Mouse (Mus musculus) hindbrain, embryonic 15.5 days (tissue): ENCODE data around the gene Slc9c1. TPM values are rescaled to one million over a fixed set of nuclear protein-coding genes. Genes with fewer than 3 reads are reported as not detected.

Experiments used
- ATAC-seq: fragments of 200-750 bp; cut with Nextera tagmentation; 2 replicates; pipeline ENCODE4 v1.8.0; 2017; ENCODE audit warnings: low read depth, moderate number of reproducible peaks, moderate TSS enrichment; ENCODE audit not compliant: low FRiP score
- H3K27ac ChIP-seq: fragments of 300-500 bp; sonication (generic); replicated peaks from 2 replicates; pipeline ENCODE4 v1.5.1; 2015; ENCODE audit warnings: mild to moderate bottlenecking, inconsistent platforms
- H3K27me3 ChIP-seq: fragments of 300-500 bp; sonication (generic); 2 replicates; pipeline ENCODE4 v1.6.1; 2015; ENCODE audit warnings: control low read depth, inconsistent platforms
- H3K36me3 ChIP-seq: fragments of 300-500 bp; sonication (generic); 2 replicates; pipeline ENCODE4 v1.6.1; 2015; ENCODE audit warnings: control low read depth, inconsistent platforms
- H3K4me1 ChIP-seq: fragments of 300-500 bp; sonication (generic); replicated peaks from 2 replicates; pipeline ENCODE4 v1.6.1; 2015; ENCODE audit warnings: control low read depth, inconsistent platforms
- H3K4me2 ChIP-seq: fragments of 300-500 bp; sonication (generic); 2 replicates; pipeline ENCODE4 v1.6.1; 2015; ENCODE audit warnings: moderate library complexity, mild to moderate bottlenecking, inconsistent platforms
- H3K4me3 ChIP-seq: fragments of 300-500 bp; sonication (generic); 2 replicates; pipeline ENCODE4 v1.5.1; 2015; ENCODE audit warnings: mild to moderate bottlenecking, inconsistent platforms
- H3K9ac ChIP-seq: fragments of 300-500 bp; sonication (generic); 2 replicates; pipeline ENCODE4 v1.6.1; 2015; ENCODE audit warnings: inconsistent platforms
- H3K9me3 ChIP-seq: fragments of 300-500 bp; sonication (generic); 2 replicates; pipeline ENCODE4 v1.6.1; 2016; ENCODE audit warnings: control low read depth, inconsistent platforms
- WGBS: fragments of 180-500 bp; shearing (Covaris S2); methylation state at CpG from one replicate; pipeline ENCODE4 v1.1.7; 2015; 5-methylcytosine and 5-hydroxymethylcytosine counted together
- polyA plus RNA-seq: library from polyadenylated mRNA; unstranded; fragments of >200 nt; fragmentation: Nextera tagmentation; extraction: Ambion mirVana; gene quantifications from 2 replicates; pipeline ENCODE4 v1.2.1, GENCODE M21; 2015

Gene Slc9c1
- polyA plus RNA-seq, 1 experiment from 2014 or later, result not detected

- WGBS, result 38% methylated on average over 2 of the region's 2 CpGs
- Histone ChIP-seq H3K4me2 (no peak overlapping the region), H3K4me3 (no peak overlapping the region), H3K36me3 (no peaks in the 10 kb centered on the region), H3K27me3 (no peaks in the 10 kb centered on the region), H3K4me1 (no peaks in the 10 kb centered on the region), H3K27ac (no peak overlapping the region), H3K9ac (no peak overlapping the region), H3K9me3 (no peaks in the 10 kb centered on the region)
- ATAC-seq, result no peak
These were observed 47.4 kb downstream of the Slc9c1 start for GRCm38 (mm10) chr16:45582512-45582911.

GRCm38 (mm10) chr16:45593656-45594055 lies 58.5 kb downstream of the Slc9c1 start:
- Histone ChIP-seq H3K27ac (no peak overlapping the region), H3K9me3 (no peaks in the 10 kb centered on the region), H3K4me3 (no peak overlapping the region), H3K27me3 (no peaks in the 10 kb centered on the region), H3K4me1 (no peaks in the 10 kb centered on the region), H3K4me2 (no peak overlapping the region), H3K36me3 (no peaks in the 10 kb centered on the region), H3K9ac (no peak overlapping the region)
- ATAC-seq, result 0 out of 2 replicates have a peak, but pooled peaks have one; percentile 42
- 50% methylated on average over 1 of the region's 1 CpGs for WGBS

- H3K9ac ChIP-seq, result no peak overlapping the region
- H3K27ac ChIP-seq, result no peak overlapping the region
- no peaks in the 10 kb centered on the region for H3K4me1 ChIP-seq
- no peaks in the 10 kb centered on the region for H3K27me3 ChIP-seq
- no peak for ATAC-seq
- no peaks in the 10 kb centered on the region for H3K36me3 ChIP-seq
- no peak overlapping the region for H3K4me3 ChIP-seq
- no peak overlapping the region for H3K4me2 ChIP-seq
- H3K9me3 ChIP-seq, result no peaks in the 10 kb centered on the region
These were observed 60.4 kb downstream of the Slc9c1 start for GRCm38 (mm10) chr16:45595494-45595893.

GRCm38 (mm10) chr16:45608481-45608954 lies 73.4 kb downstream of the Slc9c1 start:
- no peaks in the 10 kb centered on the region for H3K27me3 ChIP-seq
- no peak overlapping the region for H3K27ac ChIP-seq
- H3K4me3 ChIP-seq, result no peak overlapping the region
- 60% methylated on average over 4 of the region's 4 CpGs for WGBS
- H3K36me3 ChIP-seq, result no peaks in the 10 kb centered on the region
- H3K9ac ChIP-seq, result no peak overlapping the region
- 0 out of 2 replicates have a peak, but pooled peaks have one; percentile 27 for ATAC-seq
- no peak overlapping the region for H3K4me2 ChIP-seq
- no peaks in the 10 kb centered on the region for H3K9me3 ChIP-seq
- no peaks in the 10 kb centered on the region for H3K4me1 ChIP-seq

GRCm38 (mm10) chr16:45609300-45609699 lies 74.2 kb downstream of the Slc9c1 start:
- Histone ChIP-seq H3K4me3 (no peak overlapping the region), H3K27ac (no peak overlapping the region), H3K9me3 (no peaks in the 10 kb centered on the region), H3K4me2 (no peak overlapping the region), H3K4me1 (no peaks in the 10 kb centered on the region), H3K9ac (no peak overlapping the region), H3K27me3 (no peaks in the 10 kb centered on the region), H3K36me3 (no peaks in the 10 kb centered on the region)
- no peak for ATAC-seq
- WGBS, result 86% methylated on average over 3 of the region's 3 CpGs

- no peak for ATAC-seq
- Histone ChIP-seq H3K9ac (no peak within 1 kb of the TSS), H3K4me2 (no peak within 1 kb of the TSS), H3K4me1 (no peaks in the 10 kb centered on the region), H3K27ac (no peak within 1 kb of the TSS), H3K27me3 (no peaks in the 10 kb centered on the region), H3K9me3 (no peaks in the 10 kb centered on the region), H3K4me3 (no peak within 1 kb of the TSS), H3K36me3 (no peaks in the 10 kb centered on the region)
- 82% methylated on average over 4 of the region's 4 CpGs for WGBS
These were observed 75.2 kb downstream of the Slc9c1 start, which contains the start of gene Gcsam for GRCm38 (mm10) chr16:45610267-45610666. Gcsam (plus strand) TSS chr16:45610380.

- Histone ChIP-seq H3K36me3 (no peaks in the 10 kb centered on the region), H3K9me3 (no peaks in the 10 kb centered on the region), H3K27me3 (no peaks in the 10 kb centered on the region), H3K27ac (no peak overlapping the region), H3K4me1 (no peaks in the 10 kb centered on the region), H3K9ac (no peak overlapping the region), H3K4me3 (no peak overlapping the region), H3K4me2 (no peak overlapping the region)
- 58% methylated on average over 2 of the region's 2 CpGs for WGBS
- no peak for ATAC-seq
These were observed 78.1 kb downstream of the Slc9c1 start for GRCm38 (mm10) chr16:45613247-45613646.

- Histone ChIP-seq H3K9ac (no peak overlapping the region), H3K27me3 (no peaks in the 10 kb centered on the region), H3K4me2 (no peak overlapping the region), H3K4me1 (no peaks in the 10 kb centered on the region), H3K4me3 (no peak overlapping the region), H3K27ac (no peak overlapping the region), H3K36me3 (no peaks in the 10 kb centered on the region), H3K9me3 (no peaks in the 10 kb centered on the region)
- 88% methylated on average over 1 of the region's 1 CpGs for WGBS
- no peak for ATAC-seq
These were observed 80.8 kb downstream of the Slc9c1 start for GRCm38 (mm10) chr16:45615944-45616343.

- H3K4me2 ChIP-seq, result no peak overlapping the region
- WGBS, result 73% methylated on average over 8 of the region's 8 CpGs
- ATAC-seq, result no peak
- no peaks in the 10 kb centered on the region for H3K9me3 ChIP-seq
- no peak overlapping the region for H3K9ac ChIP-seq
- H3K27ac ChIP-seq, result no peak overlapping the region
- H3K36me3 ChIP-seq, result no peaks in the 10 kb centered on the region
- no peaks in the 10 kb centered on the region for H3K4me1 ChIP-seq
- no peak overlapping the region for H3K4me3 ChIP-seq
- no peaks in the 10 kb centered on the region for H3K27me3 ChIP-seq
These were observed 84.8 kb downstream of the Slc9c1 start for GRCm38 (mm10) chr16:45619751-45620375.

GRCm38 (mm10) chr16:45623230-45623629 lies 88.1 kb downstream of the Slc9c1 start:
- no peaks in the 10 kb centered on the region for H3K27me3 ChIP-seq
- no peak overlapping the region for H3K27ac ChIP-seq
- H3K9me3 ChIP-seq, result no peaks in the 10 kb centered on the region
- no peaks in the 10 kb centered on the region for H3K4me1 ChIP-seq
- no peak for ATAC-seq
- WGBS, result 91% methylated on average over 4 of the region's 4 CpGs
- H3K9ac ChIP-seq, result no peak overlapping the region
- no peaks in the 10 kb centered on the region for H3K36me3 ChIP-seq
- H3K4me2 ChIP-seq, result no peak overlapping the region
- no peak overlapping the region for H3K4me3 ChIP-seq

- no peak overlapping the region for H3K9ac ChIP-seq
- 93% methylated on average over 2 of the region's 2 CpGs for WGBS
- no peak overlapping the region for H3K27ac ChIP-seq
- no peaks in the 10 kb centered on the region for H3K9me3 ChIP-seq
- no peaks in the 10 kb centered on the region for H3K27me3 ChIP-seq
- H3K4me3 ChIP-seq, result no peak overlapping the region
- ATAC-seq, result no peak
- no peaks in the 10 kb centered on the region for H3K4me1 ChIP-seq
- H3K4me2 ChIP-seq, result no peak overlapping the region
- H3K36me3 ChIP-seq, result no peaks in the 10 kb centered on the region
These were observed 89.7 kb downstream of the Slc9c1 start for GRCm38 (mm10) chr16:45624791-45625190.

GRCm38 (mm10) chr16:45625342-45625741 lies 90.2 kb downstream of the Slc9c1 start:
- WGBS, result 84% methylated on average over 2 of the region's 2 CpGs
- no peaks in the 10 kb centered on the region for H3K36me3 ChIP-seq
- H3K9me3 ChIP-seq, result no peaks in the 10 kb centered on the region
- no peaks in the 10 kb centered on the region for H3K4me1 ChIP-seq
- no peak overlapping the region for H3K9ac ChIP-seq
- no peak overlapping the region for H3K4me2 ChIP-seq
- no peak overlapping the region for H3K27ac ChIP-seq
- ATAC-seq, result no peak
- no peaks in the 10 kb centered on the region for H3K27me3 ChIP-seq
- no peak overlapping the region for H3K4me3 ChIP-seq
